Mouse (Mus musculus): ENCODE data around the gene Frk. TPM values are rescaled to one million over a fixed set of nuclear protein-coding genes. Genes with fewer than 3 reads are reported as not detected.

Frk gene
- polyA plus RNA-seq, 1 experiment from 2014 or later, result 2.6 TPM

Other genes with a start within 250 kb of the Frk start
- 80.5 and 82.8 TPM in 2 replicates for gene Tspyl1, start 201.2 kb upstream of the Frk start, polyA plus RNA-seq (2014; fragmentation: Nextera tagmentation; extraction: Ambion mirVana)
- gene Tspyl4, start 186.0 kb upstream of the Frk start, polyA plus RNA-seq (2014; fragmentation: Nextera tagmentation; extraction: Ambion mirVana), result 31.0 and 38.7 TPM in 2 replicates
- 0.14 and 0.15 TPM in 2 replicates for gene Col10a1, start 93.4 kb upstream of the Frk start, polyA plus RNA-seq (2014; fragmentation: Nextera tagmentation; extraction: Ambion mirVana)
- gene Nt5dc1, start 64.8 kb upstream of the Frk start, polyA plus RNA-seq (2014; fragmentation: Nextera tagmentation; extraction: Ambion mirVana), result 5.8 and 6.1 TPM in 2 replicates

Measured in hindbrain, embryonic 11.5 days (tissue).